Mouse (Mus musculus): ENCODE measurements at regions not wholly inside any gene's neighbourhood (a gene's known extent, or its start where the extent isn't known, plus 50 kb on each side); places are given as distances from the start of the nearest gene placed in this dataset.
"Not testable (repeated sequence)": the region's sequence is repeated elsewhere in the genome, so short reads cannot be mapped to it uniquely, and the experiment has no call there.

DNA sequence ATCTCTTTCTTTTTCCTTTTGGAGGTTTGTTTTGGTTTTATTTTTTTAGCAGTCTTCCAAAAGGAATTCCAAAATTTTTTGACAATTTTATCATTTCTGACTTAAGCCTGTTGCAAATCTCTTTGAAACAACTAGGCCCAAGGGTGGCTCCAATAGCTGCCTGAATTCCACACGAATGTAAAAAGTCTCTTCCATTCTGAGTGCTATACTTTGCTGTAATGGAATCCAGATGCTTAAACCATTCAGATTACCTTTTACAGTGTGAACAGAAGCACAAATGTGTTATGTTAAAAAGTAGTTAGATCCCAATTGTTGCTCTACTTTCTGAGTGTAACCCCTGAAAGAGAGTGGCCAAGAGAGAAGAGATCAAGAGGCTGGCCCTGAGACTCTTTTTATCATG, 176.6 kb downstream of the Lyplal1 start:
- no peak overlapping the region for H3K27ac ChIP-seq (ENCODE audit: low read depth, low read length)
- H3K27me3 ChIP-seq (replicated peaks; ENCODE audit: control insufficient read depth, insufficient read depth, low read length), result no peaks in the 10 kb centered on the region
- no peak overlapping the region for H3K9ac ChIP-seq (ENCODE audit: low read depth, low read length)
- no peaks in the 10 kb centered on the region for H3K36me3 ChIP-seq (ENCODE audit: control insufficient read depth, insufficient read depth)
- WGBS, result 80% methylated on average over 1 of the region's 1 CpGs
- no peak overlapping the region for H3K4me2 ChIP-seq (replicated peaks; ENCODE audit: low read depth)
- no peak for TF ChIP-seq CTCF (IDR thresholded peaks at IDR 0.05; ENCODE audit: low read depth)
- H3K4me3 ChIP-seq (ENCODE audit: low read depth, low read length), result no peak overlapping the region
- no peak for ATAC-seq
- H3K9me3 ChIP-seq (ENCODE audit: control insufficient read depth), result no peaks in the 10 kb centered on the region
- no peaks in the 10 kb centered on the region for H3K4me1 ChIP-seq (replicated peaks; ENCODE audit: control insufficient read depth, insufficient read depth, low read length)

DNA sequence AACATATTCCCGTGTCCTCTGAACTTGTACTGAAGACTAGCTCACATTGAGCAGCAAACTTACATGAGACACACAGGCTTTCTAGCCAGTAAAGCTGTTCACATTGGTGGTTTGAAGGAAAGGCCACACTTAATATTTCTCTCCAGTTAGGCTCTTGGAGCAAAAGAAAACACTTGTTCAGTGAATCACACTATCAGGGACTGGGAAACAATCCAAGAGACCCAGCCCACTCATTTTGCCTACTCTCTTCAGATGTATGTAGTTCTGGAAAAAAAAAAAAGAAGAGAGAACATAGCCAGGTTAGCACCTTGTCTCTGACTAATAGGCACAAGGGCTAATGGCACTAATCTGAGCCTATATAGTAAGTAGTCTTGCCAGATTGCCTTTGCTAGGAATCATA, 165.9 kb downstream of the Lyplal1 start:
- no peak for TF ChIP-seq CTCF (IDR thresholded peaks at IDR 0.05; ENCODE audit: low read depth)
- no peaks in the 10 kb centered on the region for H3K4me1 ChIP-seq (replicated peaks; ENCODE audit: control insufficient read depth, insufficient read depth, low read length)
- no peak overlapping the region for H3K9ac ChIP-seq (ENCODE audit: low read depth, low read length)
- ATAC-seq, result no peak
- H3K27ac ChIP-seq (ENCODE audit: low read depth, low read length), result no peak overlapping the region
- H3K36me3 ChIP-seq (ENCODE audit: control insufficient read depth, insufficient read depth), result no peaks in the 10 kb centered on the region
- 76% methylated on average over 1 of the region's 1 CpGs for WGBS
- no peaks in the 10 kb centered on the region for H3K9me3 ChIP-seq (ENCODE audit: control insufficient read depth)
- H3K27me3 ChIP-seq (replicated peaks; ENCODE audit: control insufficient read depth, insufficient read depth, low read length), result no peaks in the 10 kb centered on the region
- H3K4me2 ChIP-seq (replicated peaks; ENCODE audit: low read depth), result no peak overlapping the region
- no peak overlapping the region for H3K4me3 ChIP-seq (ENCODE audit: low read depth, low read length)

DNA sequence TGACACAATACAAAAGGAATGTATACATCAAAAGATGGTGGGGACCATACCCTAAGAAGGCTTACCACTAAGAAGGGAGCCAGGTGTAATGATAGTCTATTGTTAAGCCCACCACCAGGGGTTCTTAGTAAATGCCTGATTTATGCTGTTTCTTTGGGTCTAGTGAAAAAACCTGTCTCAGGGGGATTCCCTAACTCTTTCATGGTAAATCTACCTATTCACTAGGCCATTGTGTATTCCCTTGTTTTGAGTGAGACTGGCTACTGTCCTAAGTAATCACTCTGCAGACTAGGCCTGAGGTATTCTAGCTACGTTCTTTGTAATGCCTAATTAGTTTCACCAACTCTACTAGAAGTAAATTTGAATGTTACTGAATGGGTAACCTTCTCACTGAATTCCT, 161.3 kb downstream of the Lyplal1 start:
- not testable (repeated sequence) for H3K4me2 ChIP-seq (replicated peaks; ENCODE audit: low read depth); H3K27me3 ChIP-seq (replicated peaks; ENCODE audit: control insufficient read depth, insufficient read depth, low read length); ATAC-seq; H3K4me1 ChIP-seq (replicated peaks; ENCODE audit: control insufficient read depth, insufficient read depth, low read length); H3K9me3 ChIP-seq (ENCODE audit: control insufficient read depth); H3K9ac ChIP-seq (ENCODE audit: low read depth, low read length); H3K4me3 ChIP-seq (ENCODE audit: low read depth, low read length); H3K36me3 ChIP-seq (ENCODE audit: control insufficient read depth, insufficient read depth); H3K27ac ChIP-seq (ENCODE audit: low read depth, low read length)
- WGBS, result 67% methylated on average over 1 of the region's 1 CpGs

DNA sequence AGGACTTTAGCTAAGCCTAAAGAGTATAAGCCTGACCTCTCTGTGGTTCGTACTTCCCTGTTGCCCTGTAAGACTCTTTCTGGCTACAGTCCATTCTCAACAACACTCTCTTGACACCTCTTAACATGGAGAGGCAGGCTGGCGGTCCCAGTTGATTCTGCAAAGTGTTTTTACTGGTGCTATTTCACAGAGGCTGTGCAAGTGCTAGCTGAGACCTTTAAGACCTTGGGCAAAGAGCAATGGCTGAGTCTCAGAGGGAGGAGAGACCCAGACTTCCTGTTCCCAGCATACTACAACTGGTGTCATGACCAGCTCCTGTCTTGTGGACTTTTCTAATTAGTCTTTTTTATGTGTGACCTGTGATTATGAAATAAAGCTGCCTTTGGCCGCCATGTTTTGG, 159.6 kb downstream of the Lyplal1 start:
- Histone ChIP-seq H3K4me3 (ENCODE audit: low read depth, low read length) (no peak overlapping the region), H3K9ac (ENCODE audit: low read depth, low read length) (no peak overlapping the region), H3K4me1 (replicated peaks; ENCODE audit: control insufficient read depth, insufficient read depth, low read length) (no peaks in the 10 kb centered on the region), H3K27ac (ENCODE audit: low read depth, low read length) (no peak overlapping the region), H3K27me3 (replicated peaks; ENCODE audit: control insufficient read depth, insufficient read depth, low read length) (no peaks in the 10 kb centered on the region), H3K36me3 (ENCODE audit: control insufficient read depth, insufficient read depth) (no peaks in the 10 kb centered on the region), H3K9me3 (ENCODE audit: control insufficient read depth) (no peaks in the 10 kb centered on the region), H3K4me2 (replicated peaks; ENCODE audit: low read depth) (no peak overlapping the region)
- 84% methylated on average over 3 of the region's 3 CpGs for WGBS
- no peak for TF ChIP-seq CTCF (IDR thresholded peaks at IDR 0.05; ENCODE audit: low read depth)
- ATAC-seq, result no peak

DNA sequence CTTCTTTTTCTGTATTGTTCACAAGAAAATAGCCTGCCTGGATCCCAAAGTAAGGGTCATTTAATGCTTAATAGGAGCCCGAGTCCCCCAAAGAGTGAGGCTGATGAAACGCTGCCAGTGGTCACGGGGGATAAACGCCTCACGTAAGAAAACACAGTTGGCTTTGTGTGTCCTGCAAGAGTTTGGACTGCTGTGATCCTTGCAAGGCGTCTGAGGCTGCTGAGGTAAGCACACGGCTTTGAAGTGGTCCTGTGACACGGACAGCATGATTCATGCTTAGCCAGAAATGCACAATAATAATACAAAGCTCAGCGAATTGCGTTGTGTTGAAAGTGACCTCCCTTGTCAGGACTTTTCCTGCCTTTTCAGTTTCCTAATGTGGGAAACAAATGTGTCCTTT, 158.8 kb downstream of the Lyplal1 start:
- no peaks in the 10 kb centered on the region for H3K36me3 ChIP-seq (ENCODE audit: control insufficient read depth, insufficient read depth)
- 76% methylated on average over 10 of the region's 10 CpGs for WGBS
- H3K4me3 ChIP-seq (ENCODE audit: low read depth, low read length), result no peak overlapping the region
- H3K4me2 ChIP-seq (replicated peaks; ENCODE audit: low read depth), result no peak overlapping the region
- ATAC-seq, result no peak
- H3K27me3 ChIP-seq (replicated peaks; ENCODE audit: control insufficient read depth, insufficient read depth, low read length), result no peaks in the 10 kb centered on the region
- H3K4me1 ChIP-seq (replicated peaks; ENCODE audit: control insufficient read depth, insufficient read depth, low read length), result no peaks in the 10 kb centered on the region
- no peaks in the 10 kb centered on the region for H3K9me3 ChIP-seq (ENCODE audit: control insufficient read depth)
- no peak overlapping the region for H3K27ac ChIP-seq (ENCODE audit: low read depth, low read length)
- no peak overlapping the region for H3K9ac ChIP-seq (ENCODE audit: low read depth, low read length)
- no peak for TF ChIP-seq CTCF (IDR thresholded peaks at IDR 0.05; ENCODE audit: low read depth)

DNA sequence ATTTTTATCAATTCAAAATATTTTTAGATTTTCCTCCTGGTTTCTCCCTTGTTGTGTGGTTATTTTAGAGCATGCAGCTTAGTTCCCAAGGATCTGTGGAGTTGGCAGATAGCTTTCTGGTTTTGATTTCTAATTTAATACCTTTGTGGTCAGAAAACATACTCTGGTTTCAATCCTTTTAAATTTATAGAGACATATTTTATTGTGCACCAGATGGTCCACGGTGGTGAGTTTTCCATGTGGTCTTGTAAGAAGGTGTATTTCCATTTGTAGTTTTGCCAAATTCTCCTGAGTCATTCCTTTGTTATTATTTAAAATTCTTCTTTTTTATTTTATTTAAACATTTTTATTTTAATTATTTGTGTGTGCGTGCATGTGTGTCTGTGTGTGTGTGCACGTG, 154.5 kb downstream of the Lyplal1 start:
- no peak overlapping the region for H3K4me2 ChIP-seq (replicated peaks; ENCODE audit: low read depth)
- no peak for TF ChIP-seq CTCF (IDR thresholded peaks at IDR 0.05; ENCODE audit: low read depth)
- H3K4me1 ChIP-seq (replicated peaks; ENCODE audit: control insufficient read depth, insufficient read depth, low read length), result no peaks in the 10 kb centered on the region
- no peaks in the 10 kb centered on the region for H3K36me3 ChIP-seq (ENCODE audit: control insufficient read depth, insufficient read depth)
- no peaks in the 10 kb centered on the region for H3K27me3 ChIP-seq (replicated peaks; ENCODE audit: control insufficient read depth, insufficient read depth, low read length)
- H3K4me3 ChIP-seq (ENCODE audit: low read depth, low read length), result no peak overlapping the region
- no peak for ATAC-seq
- H3K9ac ChIP-seq (ENCODE audit: low read depth, low read length), result no peak overlapping the region
- WGBS, result 79% methylated on average over 3 of the region's 3 CpGs
- no peaks in the 10 kb centered on the region for H3K9me3 ChIP-seq (ENCODE audit: control insufficient read depth)
- no peak overlapping the region for H3K27ac ChIP-seq (ENCODE audit: low read depth, low read length)

DNA sequence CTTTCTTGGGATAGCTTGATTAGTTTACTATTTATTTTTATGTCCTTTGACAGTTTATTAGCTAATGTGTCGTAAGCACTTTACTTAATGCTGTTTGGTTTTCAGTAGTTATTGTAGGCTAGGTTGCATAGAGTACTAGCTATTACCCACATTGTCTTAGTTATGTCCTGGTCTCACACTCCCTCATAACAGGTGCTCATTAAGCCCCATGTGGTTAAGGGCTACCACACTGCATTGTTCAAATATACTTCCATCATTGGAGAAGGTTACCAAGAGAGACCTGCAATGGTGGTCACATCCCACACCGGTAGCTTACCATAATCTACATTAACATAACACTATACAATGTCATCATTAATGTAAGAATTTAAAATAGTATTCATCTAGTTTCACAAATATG, 153.3 kb downstream of the Lyplal1 start:
- Histone ChIP-seq H3K9me3 (ENCODE audit: control insufficient read depth) (no peaks in the 10 kb centered on the region), H3K4me3 (ENCODE audit: low read depth, low read length) (no peak overlapping the region), H3K36me3 (ENCODE audit: control insufficient read depth, insufficient read depth) (no peaks in the 10 kb centered on the region), H3K9ac (ENCODE audit: low read depth, low read length) (no peak overlapping the region), H3K4me1 (replicated peaks; ENCODE audit: control insufficient read depth, insufficient read depth, low read length) (no peaks in the 10 kb centered on the region), H3K27me3 (replicated peaks; ENCODE audit: control insufficient read depth, insufficient read depth, low read length) (no peaks in the 10 kb centered on the region), H3K4me2 (replicated peaks; ENCODE audit: low read depth) (no peak overlapping the region), H3K27ac (ENCODE audit: low read depth, low read length) (no peak overlapping the region)
- ATAC-seq, result no peak
- 94% methylated on average over 2 of the region's 2 CpGs for WGBS
- TF ChIP-seq CTCF (IDR thresholded peaks at IDR 0.05; ENCODE audit: low read depth), result no peak

Data from intestine, postnatal 0 days (tissue).